Mouse (Mus musculus): ENCODE data around the gene Plvap. TPM values are rescaled to one million over a fixed set of nuclear protein-coding genes. Genes with fewer than 3 reads are reported as not detected.

Gene Plvap
- polyA plus RNA-seq, 1 experiment from 2014 or later, result 22.4 TPM

DNA sequence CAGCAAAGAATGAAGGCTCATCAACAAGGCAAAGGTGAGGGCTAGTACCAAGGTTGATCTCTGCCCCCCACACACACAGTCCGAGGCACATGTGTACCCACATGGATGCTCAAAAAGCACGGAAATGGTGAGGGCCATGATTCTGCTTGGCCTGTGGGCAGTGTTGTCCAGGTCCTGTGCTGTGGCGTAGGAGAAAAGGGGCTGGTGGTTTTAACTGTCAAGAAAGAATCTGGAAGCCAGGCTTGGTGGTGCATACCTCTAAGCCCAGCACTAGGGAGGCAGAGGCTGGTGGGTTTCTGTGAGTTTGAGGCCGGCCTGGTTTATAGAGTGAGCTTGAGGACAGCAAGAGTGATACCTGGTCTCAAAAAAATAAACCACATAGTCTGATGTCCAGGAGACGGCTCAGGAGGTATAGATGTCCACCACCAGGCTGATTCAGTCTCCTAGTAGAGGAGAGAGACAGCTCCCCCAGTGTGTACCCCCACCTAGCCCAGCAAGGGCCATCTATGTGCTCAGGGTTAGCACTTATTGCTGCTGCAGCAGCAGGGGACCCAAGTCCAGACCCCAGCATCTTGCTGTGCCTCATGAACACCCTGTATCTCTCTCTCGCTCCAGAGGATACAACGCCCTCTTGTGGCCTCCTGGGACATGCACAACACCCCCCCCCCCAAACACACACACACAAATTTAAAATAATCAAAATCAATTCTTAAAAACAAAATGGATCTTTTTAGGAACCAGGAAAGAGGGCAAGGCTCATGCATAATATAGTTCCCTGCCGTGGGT is 38.8 kb downstream of the Plvap start:
- Histone ChIP-seq H3K4me2 (no peak overlapping the region), H3K27me3 (peaks cover 16% of the 10 kb centered on the region), H3K36me3 (replicated peaks) (peaks cover 47% of the 10 kb centered on the region), H3K4me1 (replicated peaks) (peaks cover 51% of the 10 kb centered on the region), H3K27ac (replicated peaks) (no peak overlapping the region), H3K4me3 (replicated peaks) (no peak overlapping the region), H3K9ac (no peak overlapping the region), H3K9me3 (replicated peaks) (no peaks in the 10 kb centered on the region)
- no peak for ATAC-seq (ENCODE audit: insufficient read depth)
- 80% methylated on average over 8 of the region's 8 CpGs for WGBS (ENCODE audit: insufficient replicate concordance)

- H3K4me1 ChIP-seq (replicated peaks), result peaks cover 42% of the 10 kb centered on the region
- H3K9ac ChIP-seq, result no peak overlapping the region
- H3K36me3 ChIP-seq (replicated peaks), result peaks cover 47% of the 10 kb centered on the region
- no peak for ATAC-seq (ENCODE audit: insufficient read depth)
- no peak overlapping the region for H3K4me3 ChIP-seq (replicated peaks)
- H3K27me3 ChIP-seq, result peaks cover 7% of the 10 kb centered on the region; the same call in 1 of the 2 replicates
- no peak overlapping the region for H3K4me2 ChIP-seq
- no peaks in the 10 kb centered on the region for H3K9me3 ChIP-seq (replicated peaks)
- whole genome bisulfite sequencing (ENCODE audit: insufficient replicate concordance), result 94% methylated on average over 17 of the region's 17 CpGs
- H3K27ac ChIP-seq (replicated peaks), result no peak overlapping the region
Observed at GRCm38 (mm10) chr8:71471861-71472260, 39.7 kb downstream of the Plvap start.

DNA sequence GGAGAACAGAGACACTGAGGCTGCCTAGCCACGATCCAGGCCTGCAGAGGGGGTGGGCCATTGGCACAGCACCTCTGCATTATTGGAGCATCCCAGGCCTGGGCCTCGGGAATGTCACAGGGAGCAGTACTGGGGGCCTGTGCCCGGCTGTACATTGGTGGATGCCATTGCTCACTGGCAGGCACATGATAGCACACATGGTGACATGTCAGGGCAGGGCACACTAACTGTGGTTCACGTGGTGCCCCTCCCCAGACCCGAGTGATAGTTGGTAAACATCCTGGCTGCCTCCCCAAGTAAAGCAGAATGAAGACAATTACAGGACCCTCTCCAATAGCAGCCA is 40.7 kb downstream of the Plvap start:
- WGBS (ENCODE audit: insufficient replicate concordance), result 67% methylated on average over 5 of the region's 5 CpGs
- Histone ChIP-seq H3K27ac (replicated peaks) (no peak overlapping the region), H3K9me3 (replicated peaks) (no peaks in the 10 kb centered on the region), H3K9ac (no peak overlapping the region), H3K4me1 (replicated peaks) (peaks cover 36% of the 10 kb centered on the region), H3K4me2 (0 out of 2 replicates have a peak overlapping the region, but pooled peaks have one; percentile 95), H3K4me3 (replicated peaks) (0 out of 2 replicates have a peak overlapping the region, but pooled peaks have one; percentile 4), H3K27me3 (no peaks in the 10 kb centered on the region), H3K36me3 (replicated peaks) (peaks cover 55% of the 10 kb centered on the region)
- no peak for ATAC-seq (ENCODE audit: insufficient read depth)

DNA sequence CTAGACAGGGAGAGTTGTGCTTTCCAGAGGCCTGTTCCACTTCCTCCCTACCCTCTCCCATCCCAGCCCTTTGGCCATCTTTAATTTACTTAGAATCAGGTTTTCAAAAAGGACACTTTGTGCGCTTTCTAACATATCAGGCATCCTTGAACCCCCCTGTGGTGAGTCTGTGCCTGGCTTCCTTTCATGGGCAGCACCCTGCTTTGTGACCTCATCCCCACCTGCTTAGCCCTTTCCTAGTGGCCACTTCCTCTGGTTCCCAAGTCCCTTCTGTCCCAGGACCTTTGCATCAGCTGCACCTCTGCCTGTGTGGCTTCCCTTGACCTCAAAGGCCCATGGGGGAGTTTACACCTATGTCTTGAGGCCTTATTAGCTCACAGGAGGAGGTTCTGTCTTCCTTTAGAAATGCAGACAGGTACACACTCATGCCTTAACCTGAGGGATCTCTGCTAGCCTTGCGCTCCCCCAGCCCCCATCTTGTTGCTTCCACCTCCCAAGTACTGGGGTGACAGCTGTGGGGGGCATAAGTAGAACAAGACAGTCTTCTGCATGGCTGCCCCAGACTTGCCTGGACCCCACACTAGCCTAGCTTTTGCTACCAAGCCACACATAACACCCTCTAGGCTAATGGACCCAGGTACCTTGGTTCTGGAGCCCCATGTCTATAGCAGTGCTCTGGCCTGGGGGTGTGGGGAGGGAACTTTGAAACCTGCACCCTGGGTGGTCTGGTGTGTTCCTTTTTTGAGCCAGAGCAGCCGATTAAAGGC is 41.2 kb downstream of the Plvap start:
- peak overlapping the region; percentile 95 for H3K4me2 ChIP-seq
- H3K27ac ChIP-seq (replicated peaks), result peak overlapping the region; percentile 82; the same call in 1 of the 2 replicates
- H3K4me1 ChIP-seq (replicated peaks), result peaks cover 36% of the 10 kb centered on the region
- peak overlapping the region; percentile 85 for H3K4me3 ChIP-seq (replicated peaks)
- H3K36me3 ChIP-seq (replicated peaks), result peaks cover 56% of the 10 kb centered on the region
- 82% methylated on average over 3 of the region's 3 CpGs for WGBS (ENCODE audit: insufficient replicate concordance)
- ATAC-seq (ENCODE audit: insufficient read depth), result no peak
- H3K9ac ChIP-seq, result peak overlapping the region; percentile 85
- no peaks in the 10 kb centered on the region for H3K27me3 ChIP-seq
- H3K9me3 ChIP-seq (replicated peaks), result no peaks in the 10 kb centered on the region

- Histone ChIP-seq H3K36me3 (replicated peaks) (peaks cover 47% of the 10 kb centered on the region), H3K9ac (peak overlapping the region; percentile 85), H3K4me1 (replicated peaks) (peaks cover 38% of the 10 kb centered on the region), H3K27ac (replicated peaks) (peak overlapping the region; percentile 82), H3K27me3 (no peaks in the 10 kb centered on the region), H3K4me2 (peak overlapping the region; percentile 95), H3K4me3 (replicated peaks) (peak overlapping the region; percentile 85), H3K9me3 (replicated peaks) (no peaks in the 10 kb centered on the region)
- WGBS (ENCODE audit: insufficient replicate concordance), result under 1% methylated on average over 24 of the region's 24 CpGs
- ATAC-seq (ENCODE audit: insufficient read depth), result peak; percentile 3
Observed at GRCm38 (mm10) chr8:71469411-71469810, 42.1 kb downstream of the Plvap start.

GRCm38 (mm10) chr8:71468916-71469315 is 42.6 kb downstream of the Plvap start, which contains the start of gene Dda1:
TSS of gene Dda1 (plus strand) at chr8:71469199.
- peak within 1 kb of the TSS; percentile 85 for H3K4me3 ChIP-seq (replicated peaks)
- H3K27ac ChIP-seq (replicated peaks), result peak within 1 kb of the TSS; percentile 82
- H3K4me2 ChIP-seq, result peak within 1 kb of the TSS; percentile 95
- no peaks in the 10 kb centered on the region for H3K9me3 ChIP-seq (replicated peaks)
- WGBS (ENCODE audit: insufficient replicate concordance), result under 1% methylated on average over 52 of the region's 52 CpGs
- H3K9ac ChIP-seq, result peak within 1 kb of the TSS; percentile 85
- peaks cover 43% of the 10 kb centered on the region for H3K4me1 ChIP-seq (replicated peaks)
- peak; percentile 82 for ATAC-seq (ENCODE audit: insufficient read depth)
- peaks cover 42% of the 10 kb centered on the region for H3K36me3 ChIP-seq (replicated peaks)
- H3K27me3 ChIP-seq, result no peaks in the 10 kb centered on the region

GRCm38 (mm10) chr8:71468001-71468400 is 43.6 kb downstream of the Plvap start:
- H3K27ac ChIP-seq (replicated peaks), result no peak overlapping the region
- H3K4me2 ChIP-seq, result 0 out of 2 replicates have a peak overlapping the region, but pooled peaks have one; percentile 60
- WGBS (ENCODE audit: insufficient replicate concordance), result 66% methylated on average over 1 of the region's 1 CpGs
- H3K4me1 ChIP-seq (replicated peaks), result peaks cover 51% of the 10 kb centered on the region
- ATAC-seq (ENCODE audit: insufficient read depth), result no peak
- H3K27me3 ChIP-seq, result no peaks in the 10 kb centered on the region
- no peak overlapping the region for H3K9ac ChIP-seq
- H3K36me3 ChIP-seq (replicated peaks), result peaks cover 33% of the 10 kb centered on the region
- no peaks in the 10 kb centered on the region for H3K9me3 ChIP-seq (replicated peaks)
- no peak overlapping the region for H3K4me3 ChIP-seq (replicated peaks)

GRCm38 (mm10) chr8:71467201-71467600 is 44.4 kb downstream of the Plvap start:
- Histone ChIP-seq H3K36me3 (replicated peaks) (peaks cover 25% of the 10 kb centered on the region), H3K27ac (replicated peaks) (no peak overlapping the region), H3K9me3 (replicated peaks) (no peaks in the 10 kb centered on the region), H3K4me1 (replicated peaks) (peaks cover 59% of the 10 kb centered on the region), H3K4me3 (replicated peaks) (no peak overlapping the region), H3K9ac (no peak overlapping the region), H3K27me3 (no peaks in the 10 kb centered on the region; the same call in 1 of the 2 replicates), H3K4me2 (no peak overlapping the region)
- WGBS (ENCODE audit: insufficient replicate concordance), result 81% methylated on average over 2 of the region's 2 CpGs
- ATAC-seq (ENCODE audit: insufficient read depth), result no peak

DNA sequence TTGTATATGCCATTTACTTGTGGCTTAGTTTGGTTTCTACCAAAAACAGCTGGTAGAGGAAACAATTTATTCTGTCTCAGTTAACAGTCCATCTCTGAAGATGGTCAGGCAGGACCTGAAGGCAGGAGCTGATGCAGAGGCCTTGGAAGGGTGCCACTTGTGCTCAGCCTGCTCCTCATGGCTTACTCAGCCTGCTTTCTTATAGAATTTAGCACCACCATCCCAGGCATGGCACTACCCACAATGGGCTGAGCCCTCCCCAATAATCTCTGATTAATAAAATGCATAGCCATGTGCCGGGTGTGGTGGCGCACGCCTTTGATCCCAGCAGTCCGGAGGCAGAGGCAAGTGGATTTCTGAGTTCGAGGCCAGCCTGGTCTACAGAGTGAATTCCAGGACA is 45.4 kb downstream of the Plvap start:
- Histone ChIP-seq H3K9me3 (replicated peaks) (no peaks in the 10 kb centered on the region), H3K4me3 (replicated peaks) (peak overlapping the region; percentile 80), H3K4me1 (replicated peaks) (peaks cover 61% of the 10 kb centered on the region), H3K36me3 (replicated peaks) (peaks cover 17% of the 10 kb centered on the region), H3K27me3 (no peaks in the 10 kb centered on the region; the same call in 1 of the 2 replicates), H3K4me2 (peak overlapping the region; percentile 97; the same call in 1 of the 2 replicates), H3K27ac (replicated peaks) (no peak overlapping the region), H3K9ac (no peak overlapping the region)
- no peak for ATAC-seq (ENCODE audit: insufficient read depth)
- WGBS (ENCODE audit: insufficient replicate concordance), result 85% methylated on average over 5 of the region's 5 CpGs

DNA sequence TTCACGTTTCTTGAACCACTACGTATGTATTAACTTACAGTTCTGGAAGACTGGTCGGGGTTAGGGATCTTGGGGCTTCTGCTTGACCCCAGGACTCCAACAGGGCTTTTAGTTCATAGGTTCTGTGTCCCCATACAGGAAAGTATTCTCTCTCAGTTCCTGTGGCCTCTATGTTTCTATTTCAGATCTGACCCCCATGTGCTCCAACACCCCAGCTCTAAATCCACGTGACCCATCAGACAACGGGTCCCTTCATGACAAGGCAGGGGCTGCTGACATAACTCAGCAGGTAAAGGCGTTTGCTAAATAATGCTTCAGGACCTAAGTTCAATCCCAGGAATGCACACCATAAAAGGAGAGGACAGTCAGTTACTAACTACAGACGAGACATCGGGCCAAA is 45.8 kb downstream of the Plvap start:
- 71% methylated on average over 8 of the region's 8 CpGs for WGBS (ENCODE audit: insufficient replicate concordance)
- H3K36me3 ChIP-seq (replicated peaks), result peaks cover 17% of the 10 kb centered on the region; the same call in 1 of the 2 replicates
- H3K4me1 ChIP-seq (replicated peaks), result peaks cover 56% of the 10 kb centered on the region
- H3K27ac ChIP-seq (replicated peaks), result no peak overlapping the region
- no peak for ATAC-seq (ENCODE audit: insufficient read depth)
- peak overlapping the region; percentile 97 for H3K4me2 ChIP-seq
- no peaks in the 10 kb centered on the region; the same call in 1 of the 2 replicates for H3K27me3 ChIP-seq
- peak overlapping the region; percentile 80 for H3K4me3 ChIP-seq (replicated peaks)
- H3K9me3 ChIP-seq (replicated peaks), result no peaks in the 10 kb centered on the region
- peak overlapping the region; percentile 69 for H3K9ac ChIP-seq
